Mouse (Mus musculus): ENCODE measurements around the gene Fgfr2.

Fgfr2 gene

GRCm38 (mm10) chr7:131882824-131883223, 1240.3 kb downstream of the Fgfr2 start:
- no peak for DNase-seq (ENCODE audit: low read depth, low spot score)

- peak; percentile 56 for DNase-seq (ENCODE audit: low read depth, low spot score)
Measured at GRCm38 (mm10) chr7:131881876-131882615, 1241.1 kb downstream of the Fgfr2 start.

- DNase-seq (ENCODE audit: low read depth, low spot score): no peak
Measured at GRCm38 (mm10) chr7:131880150-131880549, 1243.0 kb downstream of the Fgfr2 start.

- no peak for DNase-seq (ENCODE audit: low read depth, low spot score)
Measured at GRCm38 (mm10) chr7:131878846-131879245, 1244.3 kb downstream of the Fgfr2 start.

- DNase-seq (ENCODE audit: low read depth, low spot score): no peak
Measured at GRCm38 (mm10) chr7:131861157-131861556, 1262.0 kb downstream of the Fgfr2 start.

GRCm38 (mm10) chr7:131855641-131856040, 1267.5 kb downstream of the Fgfr2 start:
- no peak for DNase-seq (ENCODE audit: low read depth, low spot score)

- DNase-seq (ENCODE audit: low read depth, low spot score): no peak
Measured at GRCm38 (mm10) chr7:131850579-131850978, 1272.6 kb downstream of the Fgfr2 start.

- no peak for DNase-seq (ENCODE audit: low read depth, low spot score)
Measured at GRCm38 (mm10) chr7:131846066-131846905, 1276.9 kb downstream of the Fgfr2 start.

GRCm38 (mm10) chr7:131830261-131830660, 1292.9 kb downstream of the Fgfr2 start:
- DNase-seq (ENCODE audit: low read depth, low spot score): no peak

- DNase-seq (ENCODE audit: low read depth, low spot score): no peak
Measured at GRCm38 (mm10) chr7:131826811-131827210, 1296.3 kb downstream of the Fgfr2 start.

- DNase-seq (ENCODE audit: low read depth, low spot score): no peak
Measured at GRCm38 (mm10) chr7:131817976-131818375, 1305.2 kb downstream of the Fgfr2 start.

GRCm38 (mm10) chr7:131816641-131817040, 1306.5 kb downstream of the Fgfr2 start:
- no peak for DNase-seq (ENCODE audit: low read depth, low spot score)

GRCm38 (mm10) chr7:131812116-131812515, 1311.0 kb downstream of the Fgfr2 start:
- DNase-seq (ENCODE audit: low read depth, low spot score): no peak

GRCm38 (mm10) chr7:131810916-131811315, 1312.2 kb downstream of the Fgfr2 start:
- no peak for DNase-seq (ENCODE audit: low read depth, low spot score)

- no peak for DNase-seq (ENCODE audit: low read depth, low spot score)
Measured at GRCm38 (mm10) chr7:131809584-131810181, 1313.5 kb downstream of the Fgfr2 start.

GRCm38 (mm10) chr7:131807257-131807656, 1315.9 kb downstream of the Fgfr2 start:
- no peak for DNase-seq (ENCODE audit: low read depth, low spot score)

- DNase-seq (ENCODE audit: low read depth, low spot score): no peak
Measured at GRCm38 (mm10) chr7:131805525-131806202, 1317.5 kb downstream of the Fgfr2 start.

GRCm38 (mm10) chr7:131800416-131801045, 1322.6 kb downstream of the Fgfr2 start:
- DNase-seq (ENCODE audit: low read depth, low spot score): no peak

GRCm38 (mm10) chr7:131797161-131797560, 1326.0 kb downstream of the Fgfr2 start:
- DNase-seq (ENCODE audit: low read depth, low spot score): no peak

GRCm38 (mm10) chr7:131788595-131789206, 1334.4 kb downstream of the Fgfr2 start:
- no peak for DNase-seq (ENCODE audit: low read depth, low spot score)

- DNase-seq (ENCODE audit: low read depth, low spot score): no peak
Measured at GRCm38 (mm10) chr7:131785721-131786120, 1337.4 kb downstream of the Fgfr2 start.
